Mouse (Mus musculus): ENCODE measurements around the gene Efna1.

DNA sequence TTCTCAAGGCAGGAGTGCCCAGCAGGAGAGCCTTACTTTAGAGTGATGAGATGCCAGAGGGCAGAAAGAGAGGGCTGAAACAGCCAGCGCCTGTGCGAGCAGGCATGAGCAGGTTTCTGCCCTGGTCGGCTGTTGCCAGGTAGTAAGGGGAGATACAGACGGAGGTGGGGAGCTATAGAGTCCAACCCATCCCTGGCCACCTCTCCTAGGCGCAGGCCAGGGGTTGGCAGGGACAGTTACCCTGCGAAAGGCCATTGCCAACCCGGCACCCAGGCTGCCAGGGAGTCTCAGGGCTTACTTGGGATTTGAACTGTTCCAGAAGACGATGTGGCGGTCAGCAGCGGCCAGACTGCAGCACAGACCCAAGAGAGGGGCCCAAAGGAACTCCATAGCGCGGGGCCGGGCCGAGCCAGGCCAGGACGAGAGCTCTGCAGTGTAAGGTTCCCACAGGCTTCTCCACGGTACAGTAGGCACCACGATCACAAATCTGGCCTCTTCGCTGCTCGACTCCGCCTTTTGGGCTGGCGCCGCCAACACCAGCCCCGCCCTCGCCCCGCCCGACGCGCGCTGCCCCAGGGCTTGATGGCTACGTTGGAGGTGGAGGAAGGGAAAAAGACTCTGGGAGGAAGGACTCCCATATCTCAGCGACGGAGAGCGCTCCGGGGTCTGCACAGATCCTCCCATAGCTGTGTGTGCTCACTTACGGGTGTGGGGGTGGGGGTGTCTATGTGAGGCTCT is 1.6 kb downstream of the Efna1 start:
- TF ChIP-seq CTCF (IDR thresholded peaks at IDR 0.05; ENCODE audit: low read depth, low read length) (no peak), POLR2A (IDR thresholded peaks at IDR 0.05; ENCODE audit: extremely low read depth, insufficient read depth, low read length) (peak; percentile 98)
